Mouse (Mus musculus): ENCODE results near the gene Gm44973.

DNA sequence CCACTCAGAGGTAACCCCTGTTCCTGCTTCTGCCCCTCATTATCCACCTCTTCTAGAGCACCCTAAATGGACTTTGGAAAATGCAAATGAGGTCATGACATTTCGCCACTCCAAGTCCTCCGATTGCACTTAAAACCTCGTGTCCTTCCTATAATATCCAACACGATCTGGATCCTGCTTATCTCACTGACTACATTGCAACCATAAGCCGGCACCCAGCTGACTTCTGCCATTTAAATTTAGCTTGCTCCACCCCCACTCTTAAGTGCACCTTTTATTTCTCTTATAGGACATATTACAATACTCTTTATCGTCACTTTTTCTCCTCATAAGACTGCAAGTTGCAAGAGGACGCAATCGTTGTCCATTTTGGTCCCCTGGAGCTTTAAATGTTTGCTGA is 22.2 kb downstream of the Gm44973 start:
- TF ChIP-seq CTCF (IDR thresholded peaks at IDR 0.05; ENCODE audit: low read depth) (no peak), EP300 (optimal IDR thresholded peaks at IDR 0.05) (no peak)
